ENCODE assay signal across 9 mouse cellular contexts in genomic region chr6:42372421-42372815, GRCm38 (mm10). TPM values are rescaled to one million over a fixed set of nuclear protein-coding genes. Genes with fewer than 3 reads are reported as not detected.
DNase-seq lines count a peak whose midpoint lies in the region; ATAC-seq lines count a peak whose summit lies in the region.
"Had no signal": no experiment of that assay in that cellular context is flagged by ENCODE, and none has a peak within 500 bp of the region (broad histone marks: within the 10 kb centered on the region; RNA-seq: fewer than 3 reads in every experiment).

No protein-coding gene starts in this region.

- H3K36me3 ChIP-seq in kidney, embryonic 15.5 days = no peaks in the 10 kb centered on the region
- no peaks in the 10 kb centered on the region for H3K36me3 ChIP-seq in embryonic facial prominence, embryonic 14.5 days (ENCODE audit: control insufficient read depth, insufficient read depth, low read length)
- no peaks in the 10 kb centered on the region for H3K36me3 ChIP-seq in intestine, embryonic 15.5 days
- no peaks in the 10 kb centered on the region for H3K36me3 ChIP-seq in midbrain, embryonic 16.5 days (ENCODE audit: control insufficient read depth, insufficient read depth, low read length)

- DNase-seq in kidney, postnatal 10 days = no peak
- DNase-seq in embryonic facial prominence, embryonic 14.5 days (ENCODE audit: low spot score) = no peak
- no peak for DNase-seq in adrenal gland, adult (ENCODE audit: inconsistent age in 2 of 2, low spot score in 1 of 2)
- no peak for DNase-seq in kidney, adult 18-20 months
- no peak for DNase-seq in embryo, embryonic 11 days
- DNase-seq: cerebellum, postnatal 14 days had no signal

- peaks cover 32% of the 10 kb centered on the region for H3K4me1 ChIP-seq in kidney, embryonic 15.5 days
- H3K4me1 ChIP-seq in embryonic facial prominence, embryonic 14.5 days (ENCODE audit: control insufficient read depth, insufficient read depth, low read length) = peaks cover 21% of the 10 kb centered on the region
- peaks cover 28% of the 10 kb centered on the region for H3K4me1 ChIP-seq in intestine, embryonic 15.5 days (replicated peaks)
- peaks cover 10% of the 10 kb centered on the region for H3K4me1 ChIP-seq in midbrain, embryonic 16.5 days (ENCODE audit: control insufficient read depth, insufficient read depth, low read length)

- H3K27ac ChIP-seq in kidney, embryonic 15.5 days = peak overlapping the region; percentile 59; the same call in 1 of the 2 replicates
- no peak overlapping the region; the same call in 1 of the 2 replicates for H3K27ac ChIP-seq in embryonic facial prominence, embryonic 14.5 days (replicated peaks; ENCODE audit: low read depth, low read length)
- no peak overlapping the region for H3K27ac ChIP-seq in intestine, embryonic 15.5 days
- no peak overlapping the region for H3K27ac ChIP-seq in midbrain, embryonic 16.5 days (ENCODE audit: low read length)

- H3K9me3 ChIP-seq in kidney, embryonic 15.5 days (replicated peaks) = no peaks in the 10 kb centered on the region
- H3K9me3 ChIP-seq in embryonic facial prominence, embryonic 14.5 days (ENCODE audit: control insufficient read depth, low read length) = no peaks in the 10 kb centered on the region
- H3K9me3 ChIP-seq in intestine, embryonic 15.5 days = no peaks in the 10 kb centered on the region
- no peaks in the 10 kb centered on the region for H3K9me3 ChIP-seq in midbrain, embryonic 16.5 days (replicated peaks; ENCODE audit: control insufficient read depth, low read length, poor library complexity, severe bottlenecking)

- H3K9ac ChIP-seq in kidney, embryonic 15.5 days = peak overlapping the region; percentile 64; the same call in 1 of the 2 replicates
- H3K9ac ChIP-seq in embryonic facial prominence, embryonic 14.5 days (ENCODE audit: low read depth, low read length) = peak overlapping the region; percentile 69
- H3K9ac ChIP-seq in intestine, embryonic 15.5 days = peak overlapping the region; percentile 65; the same call in 1 of the 2 replicates
- H3K9ac ChIP-seq in midbrain, embryonic 16.5 days (ENCODE audit: low read depth, low read length) = no peak overlapping the region

- 22% methylated on average over 9 of the region's 9 CpGs for WGBS in kidney, embryonic 15.5 days
- WGBS in embryonic facial prominence, embryonic 14.5 days = 15% methylated on average over 9 of the region's 9 CpGs
- WGBS in intestine, embryonic 15.5 days = 33% methylated on average over 9 of the region's 9 CpGs
- WGBS in midbrain, embryonic 16.5 days = 17% methylated on average over 9 of the region's 9 CpGs

- peak; percentile 4; the same call in 1 of the 2 replicates for ATAC-seq in kidney, embryonic 15.5 days (replicated peaks; ENCODE audit: low FRiP score)
- no peak for ATAC-seq in embryonic facial prominence, embryonic 14.5 days (ENCODE audit: low read depth)
- ATAC-seq in intestine, embryonic 15.5 days = peak; percentile 8
- ATAC-seq in midbrain, embryonic 16.5 days = peak; percentile 22

- H3K4me3 ChIP-seq in kidney, embryonic 15.5 days (replicated peaks) = peak overlapping the region; percentile 64
- peak overlapping the region; percentile 61 for H3K4me3 ChIP-seq in embryonic facial prominence, embryonic 14.5 days (ENCODE audit: low read depth, low read length)
- H3K4me3 ChIP-seq in intestine, embryonic 15.5 days (replicated peaks) = peak overlapping the region; percentile 62
- no peak overlapping the region for H3K4me3 ChIP-seq in midbrain, embryonic 16.5 days (ENCODE audit: low read depth, low read length)

- H3K27me3 ChIP-seq in kidney, embryonic 15.5 days = no peaks in the 10 kb centered on the region
- no peaks in the 10 kb centered on the region for H3K27me3 ChIP-seq in embryonic facial prominence, embryonic 14.5 days (replicated peaks; ENCODE audit: control insufficient read depth, insufficient read depth, low read length)
- H3K27me3 ChIP-seq in intestine, embryonic 15.5 days (replicated peaks) = no peaks in the 10 kb centered on the region
- peaks cover 5% of the 10 kb centered on the region for H3K27me3 ChIP-seq in midbrain, embryonic 16.5 days (ENCODE audit: control insufficient read depth, insufficient read depth, low read depth, low read length)

- H3K4me2 ChIP-seq in kidney, embryonic 15.5 days = peak overlapping the region; percentile 92
- peak overlapping the region; percentile 97 for H3K4me2 ChIP-seq in embryonic facial prominence, embryonic 14.5 days (ENCODE audit: low read depth, low read length)
- H3K4me2 ChIP-seq in intestine, embryonic 15.5 days (replicated peaks) = peak overlapping the region; percentile 91
- no peak overlapping the region for H3K4me2 ChIP-seq in midbrain, embryonic 16.5 days (ENCODE audit: low read length)

RNA-seq across cellular contexts. Expression of gene Epha1, which starts 0.7 kb away (rescaled TPM):
- polyA plus RNA-seq in kidney, embryonic 15.5 days (2015; fragmentation: Nextera tagmentation; extraction: Ambion mirVana) = 7.5 and 8.5 TPM in 2 replicates
- 3.8 and 4.3 TPM in 2 replicates for polyA plus RNA-seq in embryonic facial prominence, embryonic 14.5 days (2014; fragmentation: Nextera tagmentation; extraction: Ambion mirVana)
- polyA plus RNA-seq in intestine, embryonic 15.5 days (2015; fragmentation: Nextera tagmentation; extraction: Ambion mirVana) = 7.6 TPM in 2 replicates
- polyA plus RNA-seq in midbrain, embryonic 16.5 days (2015; fragmentation: Nextera tagmentation; extraction: Ambion mirVana) = 0.47 and 0.94 TPM in 2 replicates

RNA-seq across cellular contexts. Expression of gene Zyx, which starts 23.0 kb away (rescaled TPM):
- polyA plus RNA-seq in kidney, embryonic 15.5 days (2015; fragmentation: Nextera tagmentation; extraction: Ambion mirVana) = 102 and 127 TPM in 2 replicates
- 155 and 156 TPM in 2 replicates for polyA plus RNA-seq in embryonic facial prominence, embryonic 14.5 days (2014; fragmentation: Nextera tagmentation; extraction: Ambion mirVana)
- 82.7 and 83.4 TPM in 2 replicates for polyA plus RNA-seq in intestine, embryonic 15.5 days (2015; fragmentation: Nextera tagmentation; extraction: Ambion mirVana)
- polyA plus RNA-seq in midbrain, embryonic 16.5 days (2015; fragmentation: Nextera tagmentation; extraction: Ambion mirVana) = 55.1 and 56.5 TPM in 2 replicates

RNA-seq across cellular contexts. Expression of gene Tas2r143, which starts 27.6 kb away (rescaled TPM):
- not detected in 2 replicates for polyA plus RNA-seq in kidney, embryonic 15.5 days (2015; fragmentation: Nextera tagmentation; extraction: Ambion mirVana)
- polyA plus RNA-seq in embryonic facial prominence, embryonic 14.5 days (2014; fragmentation: Nextera tagmentation; extraction: Ambion mirVana) = not detected in 2 replicates
- polyA plus RNA-seq in intestine, embryonic 15.5 days (2015; fragmentation: Nextera tagmentation; extraction: Ambion mirVana) = not detected in 2 replicates
- not detected in 2 replicates for polyA plus RNA-seq in midbrain, embryonic 16.5 days (2015; fragmentation: Nextera tagmentation; extraction: Ambion mirVana)

RNA-seq across cellular contexts. Expression of gene Tas2r135, which starts 32.8 kb away (rescaled TPM):
- polyA plus RNA-seq in kidney, embryonic 15.5 days (2015; fragmentation: Nextera tagmentation; extraction: Ambion mirVana) = not detected in 2 replicates
- not detected in 2 replicates for polyA plus RNA-seq in embryonic facial prominence, embryonic 14.5 days (2014; fragmentation: Nextera tagmentation; extraction: Ambion mirVana)
- not detected in 2 replicates for polyA plus RNA-seq in intestine, embryonic 15.5 days (2015; fragmentation: Nextera tagmentation; extraction: Ambion mirVana)
- polyA plus RNA-seq in midbrain, embryonic 16.5 days (2015; fragmentation: Nextera tagmentation; extraction: Ambion mirVana) = not detected in 2 replicates

RNA-seq across cellular contexts. Expression of gene Fam131b, which starts 48.0 kb away (rescaled TPM):
- polyA plus RNA-seq in kidney, embryonic 15.5 days (2015; fragmentation: Nextera tagmentation; extraction: Ambion mirVana) = 0.24 and 0.26 TPM in 2 replicates
- 0.43 and 0.46 TPM in 2 replicates for polyA plus RNA-seq in embryonic facial prominence, embryonic 14.5 days (2014; fragmentation: Nextera tagmentation; extraction: Ambion mirVana)
- 0.20 and 0.25 TPM in 2 replicates for polyA plus RNA-seq in intestine, embryonic 15.5 days (2015; fragmentation: Nextera tagmentation; extraction: Ambion mirVana)
- 7.8 and 8.4 TPM in 2 replicates for polyA plus RNA-seq in midbrain, embryonic 16.5 days (2015; fragmentation: Nextera tagmentation; extraction: Ambion mirVana)
